Mouse (Mus musculus): ENCODE measurements around the gene Tnrc6b. TPM values are rescaled to one million over a fixed set of nuclear protein-coding genes. Genes with fewer than 3 reads are reported as not detected.

Gene Tnrc6b
- polyA plus RNA-seq, 1 experiment from 2014 or later = 10.1 TPM

- no peak for DNase-seq (ENCODE audit: low spot score)
- Histone ChIP-seq H3K4me3 (ENCODE audit: low read depth, low read length) (no peak overlapping the region), H3K4me1 (ENCODE audit: insufficient read depth, low read depth, low read length) (peaks cover 13% of the 10 kb centered on the region; the same call in 1 of the 2 replicates), H3K27ac (ENCODE audit: low read length) (no peak overlapping the region), H3K9ac (replicated peaks; ENCODE audit: low read depth) (no peak overlapping the region), H3K4me2 (replicated peaks; ENCODE audit: low read depth, low read length) (no peak overlapping the region), H3K9me3 (ENCODE audit: low read length) (no peaks in the 10 kb centered on the region), H3K36me3 (ENCODE audit: insufficient read depth, low read length) (no peaks in the 10 kb centered on the region), H3K27me3 (replicated peaks; ENCODE audit: insufficient read depth, low read length) (no peaks in the 10 kb centered on the region)
- TF ChIP-seq EP300 (IDR thresholded peaks at IDR 0.05) = no peak
- no peak for TF ChIP-seq CTCF (IDR thresholded peaks at IDR 0.05)
- ATAC-seq = no peak
- 59% methylated on average over 5 of the region's 5 CpGs for WGBS
Observed at GRCm38 (mm10) chr15:80807162-80807561, 96.0 kb downstream of the Tnrc6b start.

- H3K4me2 ChIP-seq (replicated peaks; ENCODE audit: low read depth, low read length) = no peak overlapping the region
- H3K36me3 ChIP-seq (ENCODE audit: insufficient read depth, low read length) = no peaks in the 10 kb centered on the region
- H3K9ac ChIP-seq (replicated peaks; ENCODE audit: low read depth) = no peak overlapping the region
- no peaks in the 10 kb centered on the region for H3K9me3 ChIP-seq (ENCODE audit: low read length)
- WGBS = 71% methylated on average over 3 of the region's 3 CpGs
- ATAC-seq = no peak; the same call in 1 of the 2 replicates
- no peak overlapping the region for H3K4me3 ChIP-seq (ENCODE audit: low read depth, low read length)
- no peaks in the 10 kb centered on the region for H3K27me3 ChIP-seq (replicated peaks; ENCODE audit: insufficient read depth, low read length)
- TF ChIP-seq CTCF (IDR thresholded peaks at IDR 0.05) = no peak
- no peak for TF ChIP-seq EP300 (IDR thresholded peaks at IDR 0.05)
- peak; percentile 9 for DNase-seq (ENCODE audit: low spot score)
- H3K4me1 ChIP-seq (ENCODE audit: insufficient read depth, low read depth, low read length) = peaks cover 13% of the 10 kb centered on the region; the same call in 1 of the 2 replicates
- H3K27ac ChIP-seq (ENCODE audit: low read length) = no peak overlapping the region
Observed at GRCm38 (mm10) chr15:80810226-80810625, 99.1 kb downstream of the Tnrc6b start.

GRCm38 (mm10) chr15:80812840-80813239 is 101.7 kb downstream of the Tnrc6b start:
- no peaks in the 10 kb centered on the region for H3K9me3 ChIP-seq (ENCODE audit: low read length)
- no peak overlapping the region for H3K27ac ChIP-seq (ENCODE audit: low read length)
- H3K9ac ChIP-seq (replicated peaks; ENCODE audit: low read depth) = no peak overlapping the region
- peak; percentile 39 for DNase-seq (ENCODE audit: low spot score)
- H3K4me2 ChIP-seq (replicated peaks; ENCODE audit: low read depth, low read length) = no peak overlapping the region
- H3K36me3 ChIP-seq (ENCODE audit: insufficient read depth, low read length) = no peaks in the 10 kb centered on the region
- TF ChIP-seq CTCF (IDR thresholded peaks at IDR 0.05) (peak; percentile 19; the same call in 1 of the 2 replicates), EP300 (IDR thresholded peaks at IDR 0.05) (no peak)
- H3K27me3 ChIP-seq (replicated peaks; ENCODE audit: insufficient read depth, low read length) = no peaks in the 10 kb centered on the region
- ATAC-seq = no peak
- H3K4me3 ChIP-seq (ENCODE audit: low read depth, low read length) = no peak overlapping the region
- 85% methylated on average over 4 of the region's 4 CpGs for WGBS
- H3K4me1 ChIP-seq (ENCODE audit: insufficient read depth, low read depth, low read length) = peaks cover 3% of the 10 kb centered on the region; the same call in 1 of the 2 replicates

GRCm38 (mm10) chr15:80814792-80815191 is 103.7 kb downstream of the Tnrc6b start:
- H3K9ac ChIP-seq (replicated peaks; ENCODE audit: low read depth) = no peak overlapping the region
- H3K4me1 ChIP-seq (ENCODE audit: insufficient read depth, low read depth, low read length) = 0 out of 2 replicates have a peak, but pooled peaks cover 3% of the 10 kb centered on the region
- H3K4me2 ChIP-seq (replicated peaks; ENCODE audit: low read depth, low read length) = 0 out of 2 replicates have a peak overlapping the region, but pooled peaks have one; percentile 5
- no peak overlapping the region for H3K4me3 ChIP-seq (ENCODE audit: low read depth, low read length)
- ATAC-seq (peak; percentile 23; the same call in 1 of the 2 replicates), DNase-seq (ENCODE audit: low spot score) (no peak)
- WGBS = 67% methylated on average over 7 of the region's 7 CpGs
- H3K27me3 ChIP-seq (replicated peaks; ENCODE audit: insufficient read depth, low read length) = no peaks in the 10 kb centered on the region
- H3K27ac ChIP-seq (ENCODE audit: low read length) = no peak overlapping the region; the same call in 1 of the 2 replicates
- no peak for TF ChIP-seq EP300 (IDR thresholded peaks at IDR 0.05)
- no peak for TF ChIP-seq CTCF (IDR thresholded peaks at IDR 0.05)
- no peaks in the 10 kb centered on the region for H3K9me3 ChIP-seq (ENCODE audit: low read length)
- no peaks in the 10 kb centered on the region for H3K36me3 ChIP-seq (ENCODE audit: insufficient read depth, low read length)

- DNase-seq (ENCODE audit: low spot score) = no peak
- ATAC-seq = no peak
- 36% methylated on average over 1 of the region's 1 CpGs for WGBS
Observed at GRCm38 (mm10) chr15:80822276-80822675, 111.2 kb downstream of the Tnrc6b start.

GRCm38 (mm10) chr15:80831170-80831569 is 120.1 kb downstream of the Tnrc6b start:
- Histone ChIP-seq H3K4me1 (ENCODE audit: insufficient read depth, low read depth, low read length) (no peaks in the 10 kb centered on the region; the same call in 1 of the 2 replicates), H3K36me3 (ENCODE audit: insufficient read depth, low read length) (no peaks in the 10 kb centered on the region), H3K4me2 (replicated peaks; ENCODE audit: low read depth, low read length) (no peak overlapping the region), H3K27me3 (replicated peaks; ENCODE audit: insufficient read depth, low read length) (no peaks in the 10 kb centered on the region), H3K27ac (ENCODE audit: low read length) (no peak overlapping the region), H3K4me3 (ENCODE audit: low read depth, low read length) (no peak overlapping the region), H3K9ac (replicated peaks; ENCODE audit: low read depth) (no peak overlapping the region), H3K9me3 (ENCODE audit: low read length) (no peaks in the 10 kb centered on the region)
- DNase-seq (ENCODE audit: low spot score) (no peak), ATAC-seq (no peak)
- TF ChIP-seq CTCF (IDR thresholded peaks at IDR 0.05) (no peak), EP300 (IDR thresholded peaks at IDR 0.05) (no peak)
- 60% methylated on average over 3 of the region's 3 CpGs for WGBS

More at GRCm38 (mm10) chr15:80822276-80822675, 111.2 kb downstream of the Tnrc6b start:
- no peak for TF ChIP-seq EP300 (IDR thresholded peaks at IDR 0.05)
- no peak for TF ChIP-seq CTCF (IDR thresholded peaks at IDR 0.05)
- H3K4me3 ChIP-seq (ENCODE audit: low read depth, low read length) = no peak overlapping the region
- H3K27ac ChIP-seq (ENCODE audit: low read length) = no peak overlapping the region
- H3K9me3 ChIP-seq (ENCODE audit: low read length) = no peaks in the 10 kb centered on the region
- no peaks in the 10 kb centered on the region for H3K4me1 ChIP-seq (ENCODE audit: insufficient read depth, low read depth, low read length)
- H3K36me3 ChIP-seq (ENCODE audit: insufficient read depth, low read length) = no peaks in the 10 kb centered on the region
- no peak overlapping the region for H3K9ac ChIP-seq (replicated peaks; ENCODE audit: low read depth)
- H3K4me2 ChIP-seq (replicated peaks; ENCODE audit: low read depth, low read length) = no peak overlapping the region
- H3K27me3 ChIP-seq (replicated peaks; ENCODE audit: insufficient read depth, low read length) = no peaks in the 10 kb centered on the region

Measured in lung, postnatal 0 days (tissue).